Mouse (Mus musculus) midbrain, postnatal 0 days (tissue): ENCODE measurements around the gene Ap2s1. TPM values are rescaled to one million over a fixed set of nuclear protein-coding genes. Genes with fewer than 3 reads are reported as not detected.

Experiments used
- ATAC-seq: fragments of 200-750 bp; cut with Nextera tagmentation; 2 replicates; pipeline ENCODE4 v1.8.0; 2017; ENCODE audit warnings: moderate number of reproducible peaks, mild to moderate bottlenecking, moderate TSS enrichment, moderate library complexity; ENCODE audit not compliant: low FRiP score
- DNase-seq: peaks from one replicate; pipeline ENCODE4 v3.0.0-alpha.2; 2015; ENCODE audit warnings: low spot score
- H3K27ac ChIP-seq: fragments of 300-500 bp; sonication (generic); 2 replicates; pipeline ENCODE4 v1.5.1; 2014; ENCODE audit warnings: low read depth, mild to moderate bottlenecking, low read length, mixed read lengths
- H3K27me3 ChIP-seq: fragments of 300-500 bp; sonication (generic); 2 replicates; pipeline ENCODE4 v1.6.1; 2014; ENCODE audit warnings: low read length, control low read depth, mixed read lengths; ENCODE audit not compliant: insufficient read depth
- H3K36me3 ChIP-seq: fragments of 300-500 bp; sonication (generic); 2 replicates; pipeline ENCODE4 v1.6.1; 2014; ENCODE audit warnings: low read length, control low read depth, mixed read lengths; ENCODE audit not compliant: insufficient read depth
- H3K4me1 ChIP-seq: fragments of 300-500 bp; sonication (generic); 2 replicates; pipeline ENCODE4 v1.6.1; 2014; ENCODE audit warnings: mild to moderate bottlenecking, control low read depth, antibody characterized with exemption, low read length, mixed read lengths; ENCODE audit not compliant: insufficient read depth
- H3K4me2 ChIP-seq: fragments of 300-500 bp; sonication (generic); 2 replicates; pipeline ENCODE4 v1.6.1; 2014; ENCODE audit warnings: low read depth, mild to moderate bottlenecking, low read length, mixed read lengths; ENCODE audit not compliant: poor library complexity, severe bottlenecking
- H3K4me3 ChIP-seq: fragments of 300-500 bp; sonication (generic); 2 replicates; pipeline ENCODE4 v1.5.1; 2014; ENCODE audit warnings: low read depth, mild to moderate bottlenecking, low read length, moderate library complexity
- H3K9ac ChIP-seq: fragments of 300-500 bp; sonication (generic); replicated peaks from 2 replicates; pipeline ENCODE4 v1.6.1; 2014; ENCODE audit warnings: mild to moderate bottlenecking, low read length, moderate library complexity, mixed read lengths; ENCODE audit not compliant: poor library complexity, severe bottlenecking
- H3K9me3 ChIP-seq: fragments of 300-500 bp; sonication (generic); 2 replicates; pipeline ENCODE4 v1.6.1; 2016; ENCODE audit warnings: low read length, control low read depth
- CTCF ChIP-seq: IDR thresholded peaks from 2 replicates; pipeline ENCODE4 v1.5.1; 2016; ENCODE audit warnings: antibody characterized with exemption, mild to moderate bottlenecking
- WGBS: fragments of 180-500 bp; shearing (Covaris S2); extraction: QIAGEN DNeasy Blood & Tissue Kit; methylation state at CpG from one replicate; pipeline ENCODE4 v1.1.7; 2014; 5-methylcytosine and 5-hydroxymethylcytosine counted together
- polyA plus RNA-seq: library from polyadenylated mRNA; unstranded; fragments of >200 nt; fragmentation: Nextera tagmentation; extraction: Ambion mirVana; gene quantifications from 2 replicates; pipeline ENCODE4 v1.2.1, GENCODE M21; 2015
- total RNA-seq: library from RNA; depleted of rRNA; stranded (reverse); fragments of >200 nt; gene quantifications from 2 replicates; pipeline ENCODE4 v1.2.3, GENCODE M21; 2014

The Ap2s1 gene
- total and polyA plus RNA-seq, 2 experiments from 2014 or later, result 556 to 573 TPM

GRCm38 (mm10) chr7:16760292-16760691, 22.1 kb downstream of the Ap2s1 start:
- no peak for TF ChIP-seq CTCF
- no peak for ATAC-seq

GRCm38 (mm10) chr7:16761005-16761481, 22.8 kb downstream of the Ap2s1 start:
- no peak overlapping the region for H3K27ac ChIP-seq
- no peaks in the 10 kb centered on the region for H3K36me3 ChIP-seq
- 53% methylated on average over 10 of the region's 10 CpGs for WGBS
- H3K4me1 ChIP-seq, result no peaks in the 10 kb centered on the region
- DNase-seq (no peak), ATAC-seq (no peak)
- no peak overlapping the region for H3K9ac ChIP-seq
- no peak for TF ChIP-seq CTCF
- no peaks in the 10 kb centered on the region for H3K27me3 ChIP-seq
- no peaks in the 10 kb centered on the region for H3K9me3 ChIP-seq
- no peak overlapping the region for H3K4me3 ChIP-seq
- no peak overlapping the region for H3K4me2 ChIP-seq

More at GRCm38 (mm10) chr7:16760292-16760691, 22.1 kb downstream of the Ap2s1 start:
- Histone ChIP-seq H3K4me3 (no peak overlapping the region), H3K4me1 (no peaks in the 10 kb centered on the region), H3K9ac (no peak overlapping the region), H3K27ac (no peak overlapping the region), H3K27me3 (no peaks in the 10 kb centered on the region), H3K9me3 (no peaks in the 10 kb centered on the region), H3K4me2 (no peak overlapping the region), H3K36me3 (no peaks in the 10 kb centered on the region)
- DNase-seq, result no peak
- WGBS, result 30% methylated on average over 8 of the region's 8 CpGs

- no peak overlapping the region for H3K27ac ChIP-seq
- no peak for TF ChIP-seq CTCF
- no peak overlapping the region for H3K4me2 ChIP-seq
- no peak overlapping the region for H3K9ac ChIP-seq
- H3K4me3 ChIP-seq, result no peak overlapping the region
- 55% methylated on average over 4 of the region's 5 CpGs for WGBS
- no peaks in the 10 kb centered on the region for H3K9me3 ChIP-seq
- DNase-seq (no peak), ATAC-seq (no peak)
- H3K4me1 ChIP-seq, result no peaks in the 10 kb centered on the region
- H3K36me3 ChIP-seq, result no peaks in the 10 kb centered on the region
- H3K27me3 ChIP-seq, result no peaks in the 10 kb centered on the region
Measured at GRCm38 (mm10) chr7:16761630-16762029, 23.4 kb downstream of the Ap2s1 start.

- Histone ChIP-seq H3K36me3 (no peaks in the 10 kb centered on the region), H3K4me1 (no peaks in the 10 kb centered on the region), H3K27me3 (no peaks in the 10 kb centered on the region), H3K4me2 (no peak overlapping the region), H3K9me3 (no peaks in the 10 kb centered on the region), H3K9ac (no peak overlapping the region), H3K4me3 (no peak overlapping the region), H3K27ac (no peak overlapping the region)
- ATAC-seq (no peak), DNase-seq (no peak)
- no peak for TF ChIP-seq CTCF
- 83% methylated on average over 7 of the region's 7 CpGs for WGBS
Measured at GRCm38 (mm10) chr7:16763463-16764218, 25.4 kb downstream of the Ap2s1 start.

GRCm38 (mm10) chr7:16766443-16766842, 28.2 kb downstream of the Ap2s1 start:
- H3K27ac ChIP-seq, result no peak overlapping the region
- no peak overlapping the region for H3K4me3 ChIP-seq
- no peak overlapping the region for H3K9ac ChIP-seq
- H3K27me3 ChIP-seq, result no peaks in the 10 kb centered on the region
- DNase-seq, result no peak
- 23% methylated on average over 2 of the region's 2 CpGs for WGBS
- H3K4me1 ChIP-seq, result no peaks in the 10 kb centered on the region
- ATAC-seq, result no peak
- no peaks in the 10 kb centered on the region for H3K36me3 ChIP-seq
- no peaks in the 10 kb centered on the region for H3K9me3 ChIP-seq
- no peak for TF ChIP-seq CTCF
- H3K4me2 ChIP-seq, result no peak overlapping the region

- H3K4me3 ChIP-seq, result no peak overlapping the region
- H3K9ac ChIP-seq, result no peak overlapping the region
- no peak overlapping the region for H3K27ac ChIP-seq
- TF ChIP-seq CTCF, result no peak
- no peaks in the 10 kb centered on the region for H3K4me1 ChIP-seq
- H3K27me3 ChIP-seq, result no peaks in the 10 kb centered on the region
- no peak for ATAC-seq
- 73% methylated on average over 5 of the region's 5 CpGs for WGBS
- H3K4me2 ChIP-seq, result no peak overlapping the region
- no peak for DNase-seq
- no peaks in the 10 kb centered on the region for H3K36me3 ChIP-seq
- H3K9me3 ChIP-seq, result no peaks in the 10 kb centered on the region
Measured at GRCm38 (mm10) chr7:16775888-16776287, 37.7 kb downstream of the Ap2s1 start.
